Comparison of ENCODE assay signal across 10 mouse cellular contexts in the genomic region with DNA sequence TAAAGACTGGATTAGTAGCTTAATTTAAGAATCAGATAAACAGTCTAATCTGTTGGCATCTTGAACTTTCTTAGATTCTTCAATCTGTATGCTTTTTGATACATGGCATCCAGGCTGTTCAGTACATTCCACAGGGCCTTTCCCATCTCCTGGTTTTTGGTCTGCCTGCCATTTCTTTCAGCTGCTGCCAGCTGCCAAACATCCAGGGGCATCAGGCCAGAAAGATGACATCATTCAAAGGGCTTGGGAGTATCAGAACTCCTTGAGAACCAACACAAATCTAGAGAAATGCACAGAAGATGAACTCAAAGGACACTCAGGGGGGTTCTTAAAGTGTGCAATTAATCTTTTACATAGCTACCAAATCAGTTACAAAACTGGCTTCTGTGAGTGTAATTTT. TPM values are rescaled to one million over a fixed set of nuclear protein-coding genes. Genes with fewer than 3 reads are reported as not detected.
DNase-seq lines count a peak whose midpoint lies in the region; ATAC-seq and TF ChIP-seq lines count a peak whose summit lies in the region.
"Had no signal": no experiment of that assay in that cellular context is flagged by ENCODE, and none has a peak within 500 bp of the region (broad histone marks: within the 10 kb centered on the region; RNA-seq: fewer than 3 reads in every experiment).

No protein-coding gene starts in this region.

- no peak overlapping the region for H3K4me3 ChIP-seq in heart, embryonic 12.5 days
- H3K4me3 ChIP-seq in limb, embryonic 14.5 days (replicated peaks; ENCODE audit: low read length): no peak overlapping the region
- no peak overlapping the region for H3K4me3 ChIP-seq in limb, embryonic 10.5 days
- H3K4me3 ChIP-seq: limb, embryonic 12.5 days; midbrain, embryonic 12.5 days had no signal

- H3K4me2 ChIP-seq in heart, embryonic 12.5 days: no peak overlapping the region
- H3K4me2 ChIP-seq in limb, embryonic 14.5 days (replicated peaks; ENCODE audit: low read depth, low read length, severe bottlenecking): no peak overlapping the region
- H3K4me2 ChIP-seq: limb, embryonic 12.5 days; midbrain, embryonic 12.5 days had no signal

- H3K27me3 ChIP-seq in heart, embryonic 12.5 days (replicated peaks): no peaks in the 10 kb centered on the region; the same call in 1 of the 2 replicates
- no peaks in the 10 kb centered on the region for H3K27me3 ChIP-seq in limb, embryonic 14.5 days (ENCODE audit: control insufficient read depth, insufficient read depth, low read length)
- no peaks in the 10 kb centered on the region for H3K27me3 ChIP-seq in limb, embryonic 10.5 days (ENCODE audit: low read depth, poor library complexity, severe bottlenecking)
- H3K27me3 ChIP-seq: limb, embryonic 12.5 days; midbrain, embryonic 12.5 days had no signal

- intact Hi-C loops in heart, postnatal 10 days (cut with DNase I): no loop called here

- H3K36me3 ChIP-seq in heart, embryonic 12.5 days: no peaks in the 10 kb centered on the region
- H3K36me3 ChIP-seq in limb, embryonic 14.5 days (ENCODE audit: control insufficient read depth, insufficient read depth, low read length): no peaks in the 10 kb centered on the region
- no peaks in the 10 kb centered on the region for H3K36me3 ChIP-seq in limb, embryonic 10.5 days
- H3K36me3 ChIP-seq: limb, embryonic 12.5 days; midbrain, embryonic 12.5 days had no signal

- H3K4me1 ChIP-seq in heart, embryonic 12.5 days (replicated peaks): no peaks in the 10 kb centered on the region
- no peaks in the 10 kb centered on the region for H3K4me1 ChIP-seq in limb, embryonic 14.5 days (ENCODE audit: control insufficient read depth, insufficient read depth, low read length)
- H3K4me1 ChIP-seq in limb, embryonic 10.5 days: peaks cover 6% of the 10 kb centered on the region; the same call in 1 of the 2 replicates

- ATAC-seq in heart, embryonic 12.5 days (ENCODE audit: insufficient number of reproducible peaks, low FRiP score): no peak
- no peak for ATAC-seq in limb, embryonic 14.5 days (ENCODE audit: low FRiP score, low read depth)

- H3K27ac ChIP-seq in heart, embryonic 12.5 days (ENCODE audit: poor library complexity, severe bottlenecking): no peak overlapping the region
- no peak overlapping the region for H3K27ac ChIP-seq in limb, embryonic 14.5 days (replicated peaks; ENCODE audit: low read depth, low read length)
- H3K27ac ChIP-seq in limb, embryonic 10.5 days: no peak overlapping the region
- H3K27ac ChIP-seq: limb, embryonic 12.5 days; midbrain, embryonic 12.5 days had no signal

- no peaks in the 10 kb centered on the region for H3K9me3 ChIP-seq in heart, embryonic 12.5 days (replicated peaks)
- H3K9me3 ChIP-seq in limb, embryonic 14.5 days (ENCODE audit: control insufficient read depth, low read length): no peaks in the 10 kb centered on the region
- no peaks in the 10 kb centered on the region for H3K9me3 ChIP-seq in limb, embryonic 10.5 days (replicated peaks)
- H3K9me3 ChIP-seq: limb, embryonic 12.5 days; midbrain, embryonic 12.5 days had no signal

- DNase-seq in heart, adult 8-10 months (ENCODE audit: low spot score): peak; percentile 28
- DNase-seq in limb, embryonic 14.5 days (ENCODE audit: low spot score): peak; percentile 53
- DNase-seq in limb, embryonic 10.5 days (ENCODE audit: low spot score): no peak
- DNase-seq in adrenal gland, adult 8-10 months: peak; percentile 34
- DNase-seq in heart, postnatal 10 days: peak; percentile 79 to 85
- no peak for DNase-seq in embryo, embryonic 9.5 days (ENCODE audit: extremely low spot score)
- DNase-seq in liver: no peak

- TF ChIP-seq POLR2A in limb, embryonic 14.5 days (IDR thresholded peaks at IDR 0.05; ENCODE audit: borderline replicate concordance, extremely low read depth, insufficient read depth, insufficient read length): no peak

- no peak overlapping the region for H3K9ac ChIP-seq in heart, embryonic 12.5 days
- H3K9ac ChIP-seq in limb, embryonic 14.5 days (ENCODE audit: low read depth, low read length, severe bottlenecking): no peak overlapping the region
- H3K9ac ChIP-seq: limb, embryonic 12.5 days; midbrain, embryonic 12.5 days had no signal

RNA-seq across cellular contexts. Expression of a gene that starts 9.3 kb away (rescaled TPM):
- total RNA-seq in heart, adult 8-10 months (2022): under 1 TPM; 0.62 to 0.68 (median 0.66) TPM
- polyA plus RNA-seq in heart, embryonic 12.5 days (2016; fragmentation: Nextera tagmentation; extraction: Ambion mirVana): 4.3 and 4.8 TPM in 2 replicates
- 5.1 and 5.7 TPM in 2 replicates for polyA plus RNA-seq in limb, embryonic 14.5 days (2012; rRNA removed)
- polyA plus RNA-seq in limb, embryonic 14.5 days (2014; fragmentation: Nextera tagmentation; extraction: Ambion mirVana): 4.4 and 4.7 TPM in 2 replicates
- 0.84 and 0.90 TPM in 2 replicates for polyA plus RNA-seq in limb, embryonic 10.5 days (2016; fragmentation: Nextera tagmentation; extraction: Ambion mirVana)
- under 1 TPM; 0.10 to 0.89 (median 0.36) TPM for total RNA-seq in adrenal gland, adult 8-10 months (2022)
- total RNA-seq in heart, postnatal 10 days (2021): 1 to 10 TPM in 1 of 2 experiments, under 1 TPM in 1; 0.97 to 1.2 TPM

Comparison
In these comparisons a context has a peak if more than half of its experiments do, and no peak if none do; other contexts are left out.
1. DNase-seq: peak in heart, adult 8-10 months (single experiment), limb, embryonic 14.5 days (single experiment), adrenal gland, adult 8-10 months (single experiment) and heart, postnatal 10 days (2 of 2); none in limb, embryonic 10.5 days (single experiment), embryo, embryonic 9.5 days (single experiment) and liver (single experiment).